Mouse (Mus musculus) hindbrain, embryonic 10.5 days (tissue): ENCODE results near the gene Nav1. TPM values are rescaled to one million over a fixed set of nuclear protein-coding genes. Genes with fewer than 3 reads are reported as not detected.

ENCODE experiments used
- DNase-seq: peaks from one replicate; pipeline ENCODE4 v3.0.0-alpha.2; 2017; ENCODE audit warnings: low spot score
- H3K27ac ChIP-seq: fragments of 300-500 bp; sonication (generic); 2 replicates; pipeline ENCODE4 v1.5.1; 2016; ENCODE audit warnings: mild to moderate bottlenecking, moderate library complexity
- H3K27me3 ChIP-seq: fragments of 300-500 bp; sonication (generic); 2 replicates; pipeline ENCODE4 v1.6.1; 2016; ENCODE audit warnings: mild to moderate bottlenecking; ENCODE audit not compliant: poor library complexity, insufficient read depth, severe bottlenecking
- H3K36me3 ChIP-seq: fragments of 300-500 bp; sonication (generic); 2 replicates; pipeline ENCODE4 v1.6.1; 2016; ENCODE audit warnings: mild to moderate bottlenecking, moderate library complexity
- H3K4me1 ChIP-seq: fragments of 300-500 bp; sonication (generic); replicated peaks from 2 replicates; pipeline ENCODE4 v1.6.1; 2016; ENCODE audit warnings: mild to moderate bottlenecking
- H3K4me3 ChIP-seq: fragments of 300-500 bp; sonication (generic); 2 replicates; pipeline ENCODE4 v1.5.1; 2016; ENCODE audit warnings: mild to moderate bottlenecking, moderate library complexity
- H3K9me3 ChIP-seq: fragments of 300-500 bp; sonication (generic); 2 replicates; pipeline ENCODE4 v1.6.1; 2016; ENCODE audit warnings: mild to moderate bottlenecking, moderate library complexity
- WGBS: fragments of 180-500 bp; shearing (Covaris S2); methylation state at CpG from one replicate; pipeline ENCODE4 v1.1.7; 2016; 5-methylcytosine and 5-hydroxymethylcytosine counted together
- polyA plus RNA-seq: library from polyadenylated mRNA; unstranded; fragments of >200 nt; fragmentation: Nextera tagmentation; extraction: Ambion mirVana; gene quantifications from 2 replicates; pipeline ENCODE4 v1.2.1, GENCODE M21; 2016

The Nav1 gene
- polyA plus RNA-seq, 1 experiment from 2014 or later, result 19.3 TPM

DNA sequence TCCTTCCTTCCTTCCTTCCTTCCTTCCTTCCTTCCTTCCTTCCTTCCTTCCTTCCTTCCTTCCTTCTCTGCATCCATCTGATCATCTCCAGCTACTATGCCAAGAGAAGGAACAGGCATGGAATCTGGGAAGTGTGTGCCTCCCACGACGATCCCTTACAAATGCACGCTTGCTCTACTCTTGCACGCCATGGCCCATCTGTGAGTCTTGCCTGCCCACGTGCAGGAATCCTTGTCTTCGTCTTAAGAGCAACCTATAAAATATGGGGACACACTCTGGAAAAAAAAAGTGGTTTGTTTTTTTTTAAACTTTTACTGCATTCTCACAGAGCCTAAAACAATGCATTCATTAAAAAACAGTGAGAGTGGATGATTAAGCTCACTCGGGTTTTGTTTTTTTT lies 40.5 kb downstream of the Nav1 start:
- Histone ChIP-seq H3K4me3 (no peak overlapping the region), H3K27ac (no peak overlapping the region), H3K4me1 (peaks cover 55% of the 10 kb centered on the region), H3K36me3 (peaks cover 4% of the 10 kb centered on the region; the same call in 1 of the 2 replicates), H3K9me3 (no peaks in the 10 kb centered on the region), H3K27me3 (no peaks in the 10 kb centered on the region)
- 83% methylated on average over 7 of the region's 7 CpGs for WGBS
- DNase-seq, result no peak

DNA sequence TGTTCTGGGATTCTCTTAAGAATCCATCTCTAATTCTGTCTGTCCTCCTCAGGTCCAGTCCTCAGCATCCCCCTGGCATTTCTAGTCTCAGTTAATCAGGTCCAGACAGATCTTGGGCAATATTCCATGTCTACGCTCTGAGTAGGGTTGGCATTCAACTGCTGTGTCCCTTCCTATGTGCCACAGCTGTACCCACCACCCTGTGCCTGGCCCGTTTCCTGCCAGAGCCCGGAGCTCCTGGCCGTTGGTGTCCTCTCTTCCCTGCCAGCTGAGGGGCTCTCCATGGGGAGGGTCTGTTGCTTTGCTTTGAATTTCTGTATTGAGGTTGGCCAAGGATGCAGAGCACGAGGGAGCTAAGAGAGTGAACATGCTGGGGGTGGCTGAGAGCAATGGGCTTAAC lies 41.3 kb downstream of the Nav1 start:
- no peak for DNase-seq
- Histone ChIP-seq H3K4me3 (no peak overlapping the region), H3K4me1 (peaks cover 63% of the 10 kb centered on the region), H3K27me3 (no peaks in the 10 kb centered on the region), H3K36me3 (no peaks in the 10 kb centered on the region), H3K27ac (peak overlapping the region; percentile 84), H3K9me3 (no peaks in the 10 kb centered on the region)
- WGBS, result 83% methylated on average over 5 of the region's 5 CpGs

DNA sequence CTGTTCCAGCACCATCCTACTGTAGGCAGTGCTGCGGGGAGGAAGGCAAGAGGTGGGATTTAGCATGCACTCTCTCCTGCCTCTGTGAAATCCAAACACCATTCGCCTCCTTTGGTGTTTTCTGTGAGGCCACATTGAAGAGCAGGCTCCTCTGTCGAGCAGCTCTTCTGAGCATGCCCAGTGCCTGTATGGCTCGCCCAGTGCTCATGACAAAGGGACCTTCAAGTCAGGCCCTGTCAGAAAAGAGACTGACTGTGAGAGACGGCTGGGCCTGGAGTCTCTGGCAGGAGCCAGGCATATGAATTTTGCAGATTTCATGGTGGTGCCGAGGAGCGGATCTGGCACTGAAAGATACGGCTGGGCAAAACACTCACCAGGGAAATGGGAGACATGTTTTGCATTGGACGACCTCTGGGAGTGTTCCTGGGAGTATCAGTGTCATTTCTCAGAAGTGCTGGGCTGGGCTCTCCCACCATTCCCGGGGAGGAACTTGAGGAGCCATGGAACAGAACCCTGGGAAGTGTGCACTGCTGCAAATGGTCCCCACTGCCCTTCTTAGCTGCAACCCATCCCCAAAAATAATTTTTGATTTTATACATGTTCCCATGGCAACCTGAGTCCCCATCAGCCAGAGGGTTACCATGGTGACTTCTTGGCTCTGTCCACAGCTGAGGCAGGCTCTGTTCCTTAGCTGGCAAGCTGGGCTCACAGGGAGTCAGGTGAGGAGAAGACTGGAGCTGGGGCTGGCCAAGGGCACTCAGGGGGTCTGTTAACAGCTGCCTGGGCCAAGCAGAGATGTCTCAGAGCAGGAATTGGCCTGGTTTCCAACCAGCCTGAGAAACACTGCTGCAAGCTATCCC lies 42.2 kb downstream of the Nav1 start:
- Histone ChIP-seq H3K27ac (peak overlapping the region; percentile 84), H3K4me1 (peaks cover 65% of the 10 kb centered on the region), H3K36me3 (no peaks in the 10 kb centered on the region), H3K4me3 (no peak overlapping the region), H3K27me3 (no peaks in the 10 kb centered on the region), H3K9me3 (no peaks in the 10 kb centered on the region)
- WGBS, result 35% methylated on average over 10 of the region's 10 CpGs
- DNase-seq, result peak; percentile 43

DNA sequence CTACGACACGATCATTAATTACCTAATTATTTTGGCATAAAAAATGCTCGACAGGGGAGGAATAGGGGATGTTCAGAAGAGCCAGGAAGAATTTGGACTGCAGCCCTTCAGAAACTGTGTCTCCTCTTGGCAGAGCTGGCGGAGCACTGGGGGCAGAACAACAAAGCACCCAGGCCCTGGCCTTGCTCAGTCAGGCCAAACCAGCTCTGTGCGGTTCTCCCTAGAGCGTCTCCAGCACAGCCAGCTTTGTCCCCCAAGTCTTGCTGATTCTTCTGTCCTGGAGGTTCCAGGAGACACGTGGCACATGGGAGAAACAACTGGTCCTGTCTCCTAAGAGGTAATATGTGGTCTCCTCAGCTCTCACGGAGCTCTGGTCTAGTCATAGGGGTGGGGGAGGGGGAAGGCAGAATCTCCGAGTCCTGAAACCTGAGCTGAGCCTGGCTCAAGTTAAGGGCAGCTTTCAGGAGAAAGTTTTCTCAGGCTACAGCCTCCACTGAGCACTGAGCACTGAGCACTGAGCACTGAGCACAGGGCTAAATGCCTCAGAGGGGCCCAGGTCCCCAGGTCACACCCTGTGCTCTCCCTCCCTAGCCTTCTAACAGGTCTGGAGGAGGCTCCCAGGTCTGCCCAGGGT lies 43.2 kb downstream of the Nav1 start:
- 38% methylated on average over 9 of the region's 9 CpGs for WGBS
- Histone ChIP-seq H3K4me1 (peaks cover 61% of the 10 kb centered on the region), H3K9me3 (no peaks in the 10 kb centered on the region), H3K27ac (peak overlapping the region; percentile 84), H3K27me3 (no peaks in the 10 kb centered on the region), H3K4me3 (no peak overlapping the region), H3K36me3 (no peaks in the 10 kb centered on the region)
- DNase-seq, result peak; percentile 46

DNA sequence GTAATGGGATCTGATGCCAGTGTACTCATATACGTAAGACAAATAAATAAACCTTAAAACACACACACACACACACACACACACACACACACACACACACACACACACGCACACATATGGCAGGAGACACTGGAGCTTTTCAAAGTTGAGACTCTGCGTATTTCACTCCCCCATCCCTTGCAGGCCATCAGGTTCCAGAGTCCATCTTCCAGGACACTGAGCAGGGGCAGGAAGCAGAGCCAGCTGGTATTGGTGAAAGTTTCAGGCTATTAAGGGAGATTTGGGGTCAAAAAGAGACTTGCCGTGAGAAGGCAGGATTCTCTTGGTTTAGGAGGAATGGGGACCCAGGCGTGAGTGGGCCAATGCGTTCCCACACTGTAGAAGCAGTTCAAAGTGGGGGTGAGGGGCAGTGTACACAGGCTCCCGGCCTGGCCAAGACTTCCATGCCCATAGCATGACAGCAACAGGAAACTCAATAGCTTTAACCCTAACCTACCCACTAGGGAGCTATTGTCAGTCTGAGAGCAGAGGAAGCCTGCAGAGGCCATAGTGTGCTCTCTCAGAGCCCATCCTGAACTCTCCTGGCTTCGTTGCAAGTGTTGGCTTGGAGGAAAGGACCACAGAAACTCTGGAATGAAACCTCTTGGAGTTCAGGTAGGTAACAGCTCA lies 44.0 kb downstream of the Nav1 start:
- WGBS, result 61% methylated on average over 8 of the region's 8 CpGs
- Histone ChIP-seq H3K4me1 (peaks cover 56% of the 10 kb centered on the region), H3K27me3 (no peaks in the 10 kb centered on the region), H3K9me3 (no peaks in the 10 kb centered on the region), H3K36me3 (no peaks in the 10 kb centered on the region), H3K27ac (peak overlapping the region; percentile 84; the same call in 1 of the 2 replicates), H3K4me3 (no peak overlapping the region)
- no peak for DNase-seq

DNA sequence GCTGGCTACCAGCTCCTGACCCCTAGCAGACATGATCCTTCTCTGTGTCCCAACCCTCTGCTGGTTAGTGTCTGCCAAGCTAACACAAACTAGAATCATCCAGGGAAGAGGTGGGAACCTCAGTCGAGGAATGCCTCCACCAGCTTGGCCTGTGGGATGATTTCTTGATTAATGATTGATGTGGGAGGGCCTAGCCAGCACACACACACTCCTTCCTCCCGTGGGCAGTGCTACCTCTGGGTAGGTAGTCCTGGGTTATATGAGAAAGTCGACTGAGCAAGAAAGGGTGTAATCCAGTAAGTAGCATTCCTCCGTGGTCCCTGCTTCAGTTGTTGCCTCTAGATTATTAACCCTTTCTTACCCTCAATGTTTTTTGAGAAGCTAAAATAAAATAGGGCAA lies 45.0 kb downstream of the Nav1 start:
- Histone ChIP-seq H3K27ac (no peak overlapping the region), H3K36me3 (no peaks in the 10 kb centered on the region), H3K9me3 (no peaks in the 10 kb centered on the region), H3K27me3 (no peaks in the 10 kb centered on the region), H3K4me3 (no peak overlapping the region), H3K4me1 (peaks cover 56% of the 10 kb centered on the region)
- WGBS, result 33% methylated on average over 4 of the region's 4 CpGs
- no peak for DNase-seq

DNA sequence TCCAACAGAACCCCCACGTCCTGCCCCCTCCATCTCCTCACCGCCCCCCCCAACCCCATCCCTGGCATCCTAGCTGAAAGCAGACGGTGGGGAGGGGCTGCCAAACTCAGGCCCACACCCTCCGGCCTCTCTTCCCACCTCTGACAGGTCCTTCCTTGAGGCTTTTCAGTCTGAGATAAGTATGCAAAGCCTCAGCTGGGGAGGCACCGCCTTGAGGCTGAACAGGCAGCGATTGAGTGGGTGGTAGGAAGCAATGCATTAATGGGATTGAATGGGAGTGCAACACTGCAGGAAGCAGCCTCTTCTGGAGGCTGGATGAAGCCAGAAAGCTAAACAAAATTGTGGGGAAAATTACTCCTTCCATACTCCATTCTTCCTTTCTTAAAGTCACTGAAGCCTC lies 45.8 kb downstream of the Nav1 start:
- Histone ChIP-seq H3K36me3 (no peaks in the 10 kb centered on the region), H3K27ac (peak overlapping the region; percentile 35; the same call in 1 of the 2 replicates), H3K4me1 (peaks cover 56% of the 10 kb centered on the region), H3K4me3 (no peak overlapping the region), H3K27me3 (no peaks in the 10 kb centered on the region), H3K9me3 (no peaks in the 10 kb centered on the region)
- WGBS, result 32% methylated on average over 6 of the region's 6 CpGs
- DNase-seq, result no peak

DNA sequence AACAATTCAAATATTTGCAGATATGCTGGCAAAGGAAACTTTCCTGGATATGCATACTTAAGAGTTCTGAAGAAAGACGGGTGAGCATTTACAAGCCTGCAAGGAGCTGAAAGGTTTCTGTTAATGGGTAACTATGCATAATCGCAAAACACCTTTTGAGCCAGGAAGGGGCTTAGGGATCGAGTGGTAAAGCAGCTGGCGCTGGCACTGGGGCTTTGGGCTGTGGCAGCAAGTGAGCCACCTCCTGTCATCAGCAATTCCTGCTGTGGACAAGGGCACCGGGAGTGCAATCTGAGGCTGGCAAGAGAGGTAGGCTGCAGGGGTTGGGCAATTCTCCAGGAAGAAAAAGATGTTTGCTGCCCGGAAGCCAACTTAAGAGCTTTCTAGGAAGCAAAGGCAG lies 49.1 kb downstream of the Nav1 start:
- Histone ChIP-seq H3K27ac (no peak overlapping the region), H3K9me3 (no peaks in the 10 kb centered on the region), H3K4me3 (no peak overlapping the region), H3K27me3 (no peaks in the 10 kb centered on the region), H3K4me1 (peaks cover 56% of the 10 kb centered on the region), H3K36me3 (no peaks in the 10 kb centered on the region)
- DNase-seq, result no peak
- WGBS, result 62% methylated on average over 6 of the region's 6 CpGs

DNA sequence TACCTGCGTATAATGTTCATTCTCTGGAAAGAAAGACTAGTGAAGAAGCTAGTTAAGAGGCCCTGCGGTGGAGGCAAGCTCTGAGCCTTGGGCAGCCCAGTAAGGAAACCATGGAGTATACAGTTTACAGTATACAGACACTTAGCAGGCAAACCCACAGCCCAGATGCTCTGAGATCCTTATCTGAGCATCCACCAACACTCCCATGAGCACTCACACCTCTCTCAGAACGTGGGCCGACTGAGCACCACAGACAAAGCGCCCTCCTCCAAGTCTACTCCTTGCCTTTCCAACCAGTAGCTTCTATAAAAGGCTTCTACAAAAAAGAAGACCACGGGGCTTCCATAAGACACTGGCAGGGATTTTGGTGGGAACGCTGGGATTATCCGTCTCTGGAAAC lies 51.2 kb downstream of the Nav1 start:
- WGBS, result 91% methylated on average over 8 of the region's 8 CpGs
- H3K27ac ChIP-seq, result no peak overlapping the region
- H3K9me3 ChIP-seq, result no peaks in the 10 kb centered on the region
- H3K36me3 ChIP-seq, result no peaks in the 10 kb centered on the region
- H3K4me1 ChIP-seq, result peaks cover 61% of the 10 kb centered on the region
- no peaks in the 10 kb centered on the region for H3K27me3 ChIP-seq
- H3K4me3 ChIP-seq, result no peak overlapping the region
- no peak for DNase-seq

DNA sequence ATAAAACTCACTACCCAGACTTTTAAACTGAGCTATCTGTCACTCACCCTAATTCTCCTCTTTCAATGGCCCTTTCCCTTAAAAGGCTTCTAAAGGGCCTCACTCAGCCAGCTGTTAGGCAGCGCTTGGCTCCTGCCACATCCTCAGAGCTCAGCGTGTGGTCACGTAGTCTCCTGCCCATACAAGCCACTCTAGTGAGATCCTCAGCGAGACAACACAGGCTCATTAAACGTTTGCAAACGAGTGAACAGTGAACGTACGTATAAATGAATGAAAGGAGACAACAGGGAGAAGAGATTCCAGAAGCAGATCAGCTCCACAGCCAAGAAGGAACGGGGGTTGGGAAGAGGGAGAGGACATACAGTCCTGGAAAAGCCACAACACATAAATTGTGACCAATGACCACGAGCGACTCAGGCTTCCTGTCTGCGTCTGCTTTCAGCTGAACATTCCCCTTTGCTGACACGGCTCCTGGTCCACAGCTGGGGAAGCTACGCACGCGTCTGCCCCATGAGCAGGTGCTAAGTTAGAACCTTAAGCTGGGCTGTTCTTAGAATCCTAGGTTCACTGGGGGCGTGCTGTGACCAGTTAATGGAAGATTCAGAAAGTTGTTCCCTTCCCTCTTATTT lies 52.3 kb downstream of the Nav1 start:
- peaks cover 65% of the 10 kb centered on the region for H3K4me1 ChIP-seq
- H3K4me3 ChIP-seq, result no peak overlapping the region
- DNase-seq, result peak; percentile 28
- H3K36me3 ChIP-seq, result no peaks in the 10 kb centered on the region
- no peaks in the 10 kb centered on the region for H3K9me3 ChIP-seq
- 17% methylated on average over 17 of the region's 17 CpGs for WGBS
- H3K27ac ChIP-seq, result peak overlapping the region; percentile 57
- no peaks in the 10 kb centered on the region for H3K27me3 ChIP-seq

DNA sequence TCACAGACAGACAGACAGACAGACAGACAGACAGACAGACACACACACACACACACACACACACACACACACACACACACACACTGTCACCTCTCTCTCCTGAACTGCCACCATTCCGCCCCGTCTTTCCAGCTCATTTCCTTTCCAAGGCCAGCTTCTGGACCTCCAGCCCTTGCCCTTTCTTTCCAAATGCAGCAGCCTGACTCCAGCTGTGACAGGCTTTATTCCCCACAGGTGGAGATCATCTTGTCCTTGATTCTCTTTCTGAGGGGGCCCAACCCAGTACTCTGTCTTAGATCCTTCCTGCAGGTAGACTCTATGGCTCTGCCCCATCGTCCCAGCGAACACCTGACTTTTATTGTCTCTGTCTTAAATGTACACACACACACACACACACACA lies 53.5 kb downstream of the Nav1 start:
- H3K36me3 ChIP-seq, result no peaks in the 10 kb centered on the region
- H3K27ac ChIP-seq, result peak overlapping the region; percentile 53; the same call in 1 of the 2 replicates
- DNase-seq, result no peak
- H3K27me3 ChIP-seq, result no peaks in the 10 kb centered on the region
- H3K4me3 ChIP-seq, result no peak overlapping the region
- H3K9me3 ChIP-seq, result no peaks in the 10 kb centered on the region
- 30% methylated on average over 4 of the region's 4 CpGs for WGBS
- H3K4me1 ChIP-seq, result peaks cover 76% of the 10 kb centered on the region

DNA sequence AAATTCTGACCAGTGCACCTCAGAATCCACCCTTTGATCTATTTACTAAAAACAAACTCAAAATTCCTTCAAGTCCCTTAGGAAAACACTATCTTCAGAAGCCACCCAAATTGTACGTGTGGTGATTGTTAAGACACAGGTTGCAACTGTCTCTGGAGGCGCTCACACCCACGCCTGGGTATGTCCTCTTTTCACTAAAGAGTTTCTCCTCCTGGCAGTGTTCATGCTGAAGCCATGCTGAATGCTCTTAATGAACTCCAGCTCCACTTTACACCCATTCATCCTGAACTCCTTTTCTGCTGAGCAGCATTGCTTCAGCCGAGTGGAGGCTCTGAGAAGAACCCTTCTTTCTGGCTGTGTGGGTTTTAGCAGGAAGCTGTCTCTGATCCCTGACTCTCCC lies 53.9 kb downstream of the Nav1 start:
- no peaks in the 10 kb centered on the region for H3K36me3 ChIP-seq
- no peaks in the 10 kb centered on the region for H3K9me3 ChIP-seq
- no peaks in the 10 kb centered on the region for H3K27me3 ChIP-seq
- no peak for DNase-seq
- peaks cover 80% of the 10 kb centered on the region for H3K4me1 ChIP-seq
- no peak overlapping the region for H3K4me3 ChIP-seq
- 49% methylated on average over 4 of the region's 4 CpGs for WGBS
- H3K27ac ChIP-seq, result peak overlapping the region; percentile 53
